Mouse (Mus musculus): Measurements from ENCODE around the gene Sulf2.
"Not testable (repeated sequence)": the region's sequence is repeated elsewhere in the genome, so short reads cannot be mapped to it uniquely, and the experiment has no call there.

Gene Sulf2

GRCm38 (mm10) chr2:166155454-166155815 lies at the start of gene Sulf2:
Sulf2 (minus strand) TSS chr2:166155663.
- DNase-seq (ENCODE audit: inconsistent ontology term): no peak

- no peak for DNase-seq (ENCODE audit: inconsistent ontology term)
These were observed 48.7 kb upstream of the Sulf2 start for GRCm38 (mm10) chr2:166204174-166204573.

- DNase-seq (ENCODE audit: inconsistent ontology term): no peak
These were observed 48.2 kb upstream of the Sulf2 start for GRCm38 (mm10) chr2:166203647-166204046.

- no peak for DNase-seq (ENCODE audit: inconsistent ontology term)
These were observed 42.5 kb upstream of the Sulf2 start for GRCm38 (mm10) chr2:166197964-166198363.

GRCm38 (mm10) chr2:166197064-166197463 lies 41.6 kb upstream of the Sulf2 start:
- DNase-seq (ENCODE audit: inconsistent ontology term): no peak

GRCm38 (mm10) chr2:166196080-166196786 lies 40.8 kb upstream of the Sulf2 start:
- no peak for DNase-seq (ENCODE audit: inconsistent ontology term)

- no peak for DNase-seq (ENCODE audit: inconsistent ontology term)
These were observed 39.6 kb upstream of the Sulf2 start for GRCm38 (mm10) chr2:166195041-166195440.

GRCm38 (mm10) chr2:166194112-166194758 lies 38.8 kb upstream of the Sulf2 start:
- no peak for DNase-seq (ENCODE audit: inconsistent ontology term)

- DNase-seq (ENCODE audit: inconsistent ontology term): no peak
These were observed 38.0 kb upstream of the Sulf2 start for GRCm38 (mm10) chr2:166193509-166193908.

GRCm38 (mm10) chr2:166190816-166191215 lies 35.4 kb upstream of the Sulf2 start:
- no peak for DNase-seq (ENCODE audit: inconsistent ontology term)

- DNase-seq (ENCODE audit: inconsistent ontology term): no peak
These were observed 33.7 kb upstream of the Sulf2 start for GRCm38 (mm10) chr2:166189191-166189590.

- not testable (repeated sequence) for DNase-seq (ENCODE audit: inconsistent ontology term)
These were observed 32.5 kb upstream of the Sulf2 start for GRCm38 (mm10) chr2:166187874-166188453.

GRCm38 (mm10) chr2:166187319-166187718 lies 31.9 kb upstream of the Sulf2 start:
- not testable (repeated sequence) for DNase-seq (ENCODE audit: inconsistent ontology term)

- DNase-seq (ENCODE audit: inconsistent ontology term): no peak
These were observed 30.9 kb upstream of the Sulf2 start for GRCm38 (mm10) chr2:166186244-166186948.

GRCm38 (mm10) chr2:166185768-166186167 lies 30.3 kb upstream of the Sulf2 start:
- DNase-seq (ENCODE audit: inconsistent ontology term): no peak

GRCm38 (mm10) chr2:166184417-166184816 lies 29.0 kb upstream of the Sulf2 start:
- DNase-seq (ENCODE audit: inconsistent ontology term): no peak

GRCm38 (mm10) chr2:166182009-166182685 lies 26.7 kb upstream of the Sulf2 start:
- no peak for DNase-seq (ENCODE audit: inconsistent ontology term)

GRCm38 (mm10) chr2:166180744-166181508 lies 25.5 kb upstream of the Sulf2 start:
- peak; percentile 71 for DNase-seq (ENCODE audit: inconsistent ontology term)

GRCm38 (mm10) chr2:166180136-166180649 lies 24.7 kb upstream of the Sulf2 start:
- no peak for DNase-seq (ENCODE audit: inconsistent ontology term)

GRCm38 (mm10) chr2:166179457-166180101 lies 24.1 kb upstream of the Sulf2 start:
- no peak for DNase-seq (ENCODE audit: inconsistent ontology term)

Measured in Muller cell, postnatal 12 days (primary cell).